In the genomic region with DNA sequence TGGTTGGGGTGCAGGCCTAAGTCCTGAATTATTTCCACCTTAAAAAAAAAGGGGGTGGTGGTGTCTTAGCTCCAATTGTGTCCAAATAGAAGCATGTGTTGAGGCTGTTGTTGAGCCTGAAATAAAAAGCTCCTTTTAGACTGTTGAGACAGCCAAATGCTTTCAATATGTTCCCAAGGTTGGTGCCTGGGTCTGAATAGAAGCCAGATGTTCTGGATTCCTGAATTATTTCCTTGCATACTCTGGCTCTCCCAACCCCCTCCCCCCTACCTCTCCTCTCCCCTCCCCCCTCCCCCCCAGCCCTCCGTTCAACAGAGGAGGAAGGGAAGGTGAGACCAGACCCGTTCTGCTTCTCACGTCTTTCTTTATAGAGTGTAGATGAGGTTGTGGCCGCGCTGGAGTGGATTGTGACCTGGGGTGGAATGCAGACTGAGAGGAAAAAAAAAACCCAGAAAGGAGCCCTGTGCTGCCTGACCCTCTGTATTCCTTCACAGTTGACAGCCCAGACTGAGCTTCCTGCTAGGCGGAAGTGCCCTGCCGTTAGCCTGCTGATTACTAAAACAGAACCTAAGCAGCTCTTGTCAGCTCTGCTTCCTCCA, we compare ENCODE assay signal across 8 mouse cellular contexts. TPM values are rescaled to one million over a fixed set of nuclear protein-coding genes. Genes with fewer than 3 reads are reported as not detected.
DNase-seq lines count a peak whose midpoint lies in the region; ATAC-seq and TF ChIP-seq lines count a peak whose summit lies in the region.

No protein-coding gene starts in this region.

- DNase-seq in CH12.LX (ENCODE audit: extremely low read depth): peak; percentile 60
- DNase-seq in kidney, adult 2 months: peak; percentile 68
- no peak for DNase-seq in ovary, postnatal 10 days (ENCODE audit: low spot score)

- no peaks in the 10 kb centered on the region for H3K79me2 ChIP-seq in CH12.LX (replicated peaks; ENCODE audit: control insufficient read depth, extremely low read depth, insufficient read depth, poor library complexity, severe bottlenecking)

- TF ChIP-seq RAD21 in CH12.LX (IDR thresholded peaks at IDR 0.05; ENCODE audit: low read depth, low read length): no peak

- peak; percentile 74 for ATAC-seq in heart, embryonic 11.5 days (replicated peaks; ENCODE audit: insufficient number of reproducible peaks, low FRiP score, low TSS enrichment)
- ATAC-seq in lung, embryonic 15.5 days (ENCODE audit: borderline replicate concordance, extremely low read depth, low FRiP score, low TSS enrichment): peak; percentile 58
- ATAC-seq in neutrophil, adult 5-6 weeks (ENCODE audit: extremely low read depth, insufficient number of reproducible peaks, low FRiP score, poor library complexity, severe bottlenecking): peak; percentile 57
- ATAC-seq in erythroid progenitor cell, adult 5-6 weeks (replicated peaks; ENCODE audit: low FRiP score, poor library complexity, severe bottlenecking): no peak

- peak; percentile 60 for TF ChIP-seq POLR2A in CH12.LX (IDR thresholded peaks at IDR 0.05; ENCODE audit: low read depth, low read length)
- 0 out of 2 replicates have a peak, but pooled peaks have one; percentile 12 for TF ChIP-seq POLR2A in cortical plate, adult 2 months (IDR thresholded peaks at IDR 0.05; ENCODE audit: extremely low read depth, insufficient read depth, low read length)
- no peak for TF ChIP-seq POLR2A in kidney, adult 2 months (IDR thresholded peaks at IDR 0.05; ENCODE audit: low read depth, low read length)

- H3K9me3 ChIP-seq in CH12.LX (replicated peaks; ENCODE audit: low read length): no peaks in the 10 kb centered on the region
- no peaks in the 10 kb centered on the region for H3K9me3 ChIP-seq in heart, embryonic 11.5 days (replicated peaks; ENCODE audit: control insufficient read depth, low read length)
- no peaks in the 10 kb centered on the region for H3K9me3 ChIP-seq in lung, embryonic 15.5 days

- TF ChIP-seq CTCF in CH12.LX (conservative IDR thresholded peaks at IDR 0.05 in 1 of 2, IDR thresholded peaks at IDR 0.05 in 1 of 2; ENCODE audit: low read depth in 2 of 2, low read length in 2 of 2): no peak
- TF ChIP-seq CTCF in cortical plate, adult 2 months (IDR thresholded peaks at IDR 0.05; ENCODE audit: extremely low read depth, insufficient read depth, low read length): no peak
- TF ChIP-seq CTCF in kidney, adult 2 months (conservative IDR thresholded peaks at IDR 0.05; ENCODE audit: insufficient read depth, insufficient read length, low read depth, low read length): no peak

- peak overlapping the region; percentile 57 for H3K4me2 ChIP-seq in CH12.LX (ENCODE audit: insufficient read depth, low read depth, poor library complexity, severe bottlenecking)
- peak overlapping the region; percentile 64 for H3K4me2 ChIP-seq in heart, embryonic 11.5 days
- peak overlapping the region; percentile 55 for H3K4me2 ChIP-seq in lung, embryonic 15.5 days

- TF ChIP-seq EP300 in CH12.LX (IDR thresholded peaks at IDR 0.05; ENCODE audit: low read length): no peak; the same call in 1 of the 2 replicates

- 0% methylated on average over 6 of the region's 7 CpGs for WGBS in heart, embryonic 11.5 days (ENCODE audit: insufficient replicate concordance)
- under 1% methylated on average over 6 of the region's 7 CpGs for WGBS in kidney, adult 2 months
- WGBS in lung, embryonic 15.5 days: 3% methylated on average over 7 of the region's 7 CpGs

- no peak overlapping the region for H3K27ac ChIP-seq in CH12.LX (ENCODE audit: insufficient read depth, low read depth)
- H3K27ac ChIP-seq in cortical plate, adult 2 months (ENCODE audit: insufficient read depth, low read length): no peak overlapping the region
- H3K27ac ChIP-seq in heart, embryonic 11.5 days (ENCODE audit: low read depth, low read length): peak overlapping the region; percentile 87
- peak overlapping the region; percentile 37; the same call in 1 of the 2 replicates for H3K27ac ChIP-seq in kidney, adult 2 months (ENCODE audit: insufficient read depth, low read depth, low read length)
- peak overlapping the region; percentile 75 for H3K27ac ChIP-seq in lung, embryonic 15.5 days

- in situ Hi-C loops in CH12.LX (cut with MboI; ENCODE audit: low pct_ligation_motif_present, low pct_unique_long_range_greater_than_20kb, low sequenced_read_pairs): no loop called here

- H3K4me1 ChIP-seq in CH12.LX (ENCODE audit: control insufficient read depth in 1 of 2, insufficient read depth in 2 of 2): peaks cover 0 to 15% of the 10 kb centered on the region in 2 experiments; a peak in 2 of 4 replicates
- peaks cover 2% of the 10 kb centered on the region; the same call in 1 of the 2 replicates for H3K4me1 ChIP-seq in cortical plate, adult 2 months (ENCODE audit: control insufficient read depth, insufficient read depth, low read length)
- peaks cover 17% of the 10 kb centered on the region for H3K4me1 ChIP-seq in heart, embryonic 11.5 days (ENCODE audit: control insufficient read depth, insufficient read depth, low read length)
- H3K4me1 ChIP-seq in kidney, adult 2 months (ENCODE audit: control insufficient read depth, insufficient read depth, low read length): 0 out of 2 replicates have a peak, but pooled peaks cover 5% of the 10 kb centered on the region
- H3K4me1 ChIP-seq in lung, embryonic 15.5 days: peaks cover 15% of the 10 kb centered on the region

- dilution Hi-C loops in CH12.LX (cut with MboI; ENCODE audit: extremely low pct_ligation_motif_present, extremely low pct_unique_long_range_greater_than_20kb, low sequenced_read_pairs): no loop called here

- H3K27me3 ChIP-seq in CH12.LX (replicated peaks): no peaks in the 10 kb centered on the region
- H3K27me3 ChIP-seq in heart, embryonic 11.5 days (ENCODE audit: control insufficient read depth, insufficient read depth, low read length): no peaks in the 10 kb centered on the region
- H3K27me3 ChIP-seq in kidney, adult 2 months (replicated peaks; ENCODE audit: control insufficient read depth, insufficient read depth, low read length): no peaks in the 10 kb centered on the region
- no peaks in the 10 kb centered on the region for H3K27me3 ChIP-seq in lung, embryonic 15.5 days

- peak overlapping the region in 2 of 3 experiments; percentile 11 to 43 for H3K4me3 ChIP-seq in CH12.LX (replicated peaks in 1 of 3; ENCODE audit: low read depth in 2 of 3, low read length in 2 of 3, poor library complexity in 1 of 3)
- H3K4me3 ChIP-seq in cortical plate, adult 2 months (ENCODE audit: insufficient read depth, low read length): no peak overlapping the region
- H3K4me3 ChIP-seq in heart, embryonic 11.5 days (ENCODE audit: low read depth, low read length): peak overlapping the region; percentile 19
- peak overlapping the region; percentile 16; the same call in 1 of the 2 replicates for H3K4me3 ChIP-seq in kidney, adult 2 months (ENCODE audit: insufficient read depth, low read depth, low read length)
- H3K4me3 ChIP-seq in lung, embryonic 15.5 days: peak overlapping the region; percentile 23

- H3K36me3 ChIP-seq in CH12.LX (replicated peaks in 1 of 2; ENCODE audit: control insufficient read depth in 1 of 2, insufficient read depth in 1 of 2, low read length in 1 of 2): no peaks in the 10 kb centered on the region
- H3K36me3 ChIP-seq in heart, embryonic 11.5 days (ENCODE audit: control insufficient read depth, insufficient read depth, low read length): no peaks in the 10 kb centered on the region
- H3K36me3 ChIP-seq in kidney, adult 2 months (ENCODE audit: control insufficient read depth, insufficient read depth, low read length): no peaks in the 10 kb centered on the region
- H3K36me3 ChIP-seq in lung, embryonic 15.5 days: no peaks in the 10 kb centered on the region

- peak overlapping the region; percentile 35; the same call in 1 of the 2 replicates for H3K9ac ChIP-seq in CH12.LX (ENCODE audit: insufficient read depth, low read depth)
- H3K9ac ChIP-seq in heart, embryonic 11.5 days (ENCODE audit: low read depth, low read length): peak overlapping the region; percentile 57
- peak overlapping the region; percentile 24; the same call in 1 of the 2 replicates for H3K9ac ChIP-seq in lung, embryonic 15.5 days

TF ChIP-seq in CH12.LX, 34 proteins besides CTCF, POLR2A, EP300 and RAD21 (continues in another document):
- TF ChIP-seq MAZ (IDR thresholded peaks at IDR 0.05; ENCODE audit: low read depth, low read length) (no peak), ZKSCAN1 (IDR thresholded peaks at IDR 0.05; ENCODE audit: borderline replicate concordance, low read depth, low read length) (no peak), ETS1 (conservative IDR thresholded peaks at IDR 0.05; ENCODE audit: low read depth, low read length) (no peak), MAFK (IDR thresholded peaks at IDR 0.05; ENCODE audit: insufficient replicate concordance, low read length) (no peak), TCF12 (IDR thresholded peaks at IDR 0.05; ENCODE audit: low read depth, low read length) (0 out of 2 replicates have a peak, but pooled peaks have one; percentile 28), ELF1 (IDR thresholded peaks at IDR 0.05; ENCODE audit: low read depth, low read length) (peak; percentile 88), ZNF384 (IDR thresholded peaks at IDR 0.05; ENCODE audit: low read depth, low read length) (peak; percentile 45; the same call in 1 of the 2 replicates), PAX5 (IDR thresholded peaks at IDR 0.05; ENCODE audit: low read length) (no peak), RCOR1 (conservative IDR thresholded peaks at IDR 0.05; ENCODE audit: low read depth, low read length) (no peak), CHD1 (IDR thresholded peaks at IDR 0.05; ENCODE audit: low read depth, low read length) (no peak), TBP (conservative IDR thresholded peaks at IDR 0.05; ENCODE audit: low read depth, low read length) (0 out of 2 replicates have a peak, but pooled peaks have one; percentile 14), NRF1 (IDR thresholded peaks at IDR 0.05; ENCODE audit: low read depth, low read length) (no peak), SIN3A (IDR thresholded peaks at IDR 0.05; ENCODE audit: low read length) (no peak), SMC3 (IDR thresholded peaks at IDR 0.05; ENCODE audit: low read depth, low read length) (no peak), MXI1 (IDR thresholded peaks at IDR 0.05; ENCODE audit: low read depth, low read length) (no peak), ZC3H11A (IDR thresholded peaks at IDR 0.05; ENCODE audit: low read depth, low read length) (no peak)

RNA-seq across cellular contexts. Expression of a gene that starts 50.9 kb away (rescaled TPM):
- total RNA-seq in CH12.LX (2012; rRNA removed): 4.2 and 5.0 TPM in 2 replicates
- total RNA-seq in CH12.LX (2014; rRNA removed): 2.8 and 3.3 TPM in 2 replicates
- polyA plus RNA-seq in CH12.LX (2012; ENCODE audit: insufficient read length, low read depth): 4.5 and 4.6 TPM in 2 replicates
- polyA plus RNA-seq in cortical plate, adult 2 months (2012; rRNA removed): 11.6 and 12.1 TPM in 2 replicates
- 15.2 and 15.7 TPM in 2 replicates for polyA plus RNA-seq in heart, embryonic 11.5 days (2014; fragmentation: Nextera tagmentation; extraction: Ambion mirVana)
- polyA plus RNA-seq in kidney, adult 2 months (2012; rRNA removed): 2.3 and 2.9 TPM in 2 replicates
- 5.5 and 6.3 TPM in 2 replicates for polyA plus RNA-seq in lung, embryonic 15.5 days (2015; fragmentation: Nextera tagmentation; extraction: Ambion mirVana)
- total RNA-seq in neutrophil, adult 5-6 weeks (2017): 7.1 and 9.1 TPM in 2 replicates
- 3.4 and 6.1 TPM in 2 replicates for total RNA-seq in erythroid progenitor cell, adult 5-6 weeks (2015; ENCODE audit: low replicate concordance)
- 1.8 and 11.4 TPM in 2 replicates for total RNA-seq in erythroid progenitor cell, adult 5-6 weeks (2017; ENCODE audit: low replicate concordance)

Comparison
In these comparisons a context has a peak if more than half of its experiments do, and no peak if none do; other contexts are left out.
1. H3K27ac ChIP-seq: peak in heart, embryonic 11.5 days (single experiment), kidney, adult 2 months (single experiment) and lung, embryonic 15.5 days (single experiment); none in CH12.LX (single experiment) and cortical plate, adult 2 months (single experiment).
2. Peak in every context shown above with its lines, with median percentiles within 50 percentile points of each other: H3K4me2 ChIP-seq and H3K9ac ChIP-seq.